Mouse (Mus musculus): ENCODE results near the gene Astl.

DNA sequence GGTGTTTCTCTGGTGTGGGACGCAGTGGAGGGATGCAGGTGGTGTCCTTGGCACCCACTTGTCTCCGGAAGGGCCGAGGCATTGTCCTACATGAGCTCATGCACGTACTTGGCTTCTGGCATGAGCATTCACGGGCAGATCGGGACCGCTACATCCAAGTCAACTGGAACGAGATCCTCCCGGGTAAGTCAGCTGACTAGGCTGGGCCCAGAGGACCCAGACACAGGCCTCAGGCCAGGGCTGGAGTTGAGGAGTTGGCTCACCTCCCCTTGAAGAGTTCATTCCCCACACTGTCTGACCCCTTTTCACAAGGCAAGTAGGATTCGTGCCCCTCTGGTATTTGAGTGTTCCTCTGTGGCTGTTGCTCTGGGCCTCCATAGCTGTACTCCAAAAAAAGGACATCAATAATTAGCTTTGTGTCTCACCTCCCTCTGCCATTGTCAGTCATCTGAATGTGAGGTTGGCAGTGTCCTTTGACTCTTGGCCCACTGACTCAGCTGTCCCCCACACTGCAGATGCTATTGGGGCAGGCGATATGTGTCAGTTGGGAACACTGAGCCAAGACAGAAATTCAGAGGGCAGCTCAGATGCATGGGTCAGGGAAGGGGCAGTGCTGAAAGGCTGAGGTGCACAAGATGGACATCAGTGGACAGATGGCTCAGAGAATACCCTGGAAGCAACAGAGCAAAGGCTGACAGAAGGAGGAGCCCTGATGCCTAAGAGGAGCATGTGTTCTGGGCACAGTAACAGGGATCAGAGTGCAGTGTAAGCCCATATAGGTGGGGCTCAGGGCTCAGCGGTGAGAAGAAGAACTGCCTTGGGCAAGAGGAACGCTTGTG is 8.9 kb downstream of the Astl start:
- TF ChIP-seq CTCF (IDR thresholded peaks at IDR 0.05) (no peak), EP300 (IDR thresholded peaks at IDR 0.05) (no peak)
